Mouse (Mus musculus) stomach, embryonic 16.5 days (tissue): ENCODE measurements around the gene Ppp1cc. TPM values are rescaled to one million over a fixed set of nuclear protein-coding genes. Genes with fewer than 3 reads are reported as not detected.

ENCODE experiments used
- ATAC-seq: fragments of 200-750 bp; cut with Nextera tagmentation; 2 replicates; pipeline ENCODE4 v1.8.0; 2017; ENCODE audit warnings: moderate number of reproducible peaks, moderate TSS enrichment; ENCODE audit not compliant: insufficient read depth, low FRiP score
- H3K27ac ChIP-seq: fragments of 300-500 bp; sonication (generic); 2 replicates; pipeline ENCODE4 v1.5.1; 2014; ENCODE audit warnings: low read length
- H3K27me3 ChIP-seq: fragments of 300-500 bp; sonication (generic); 2 replicates; pipeline ENCODE4 v1.6.1; 2014; ENCODE audit warnings: low read length, control low read depth, mixed read lengths; ENCODE audit not compliant: control insufficient read depth, insufficient read depth
- H3K36me3 ChIP-seq: fragments of 300-500 bp; sonication (generic); 2 replicates; pipeline ENCODE4 v1.6.1; 2014; ENCODE audit warnings: low read length; ENCODE audit not compliant: control insufficient read depth, insufficient read depth
- H3K4me1 ChIP-seq: fragments of 300-500 bp; sonication (generic); 2 replicates; pipeline ENCODE4 v1.6.1; 2014; ENCODE audit warnings: low read length, control low read depth, mixed read lengths; ENCODE audit not compliant: control insufficient read depth, insufficient read depth
- H3K4me2 ChIP-seq: fragments of 300-500 bp; sonication (generic); 2 replicates; pipeline ENCODE4 v1.6.1; 2014; ENCODE audit warnings: low read depth, low read length, mixed read lengths
- H3K4me3 ChIP-seq: fragments of 300-500 bp; sonication (generic); replicated peaks from 2 replicates; pipeline ENCODE4 v1.5.1; 2014; ENCODE audit warnings: mild to moderate bottlenecking, low read length
- H3K9ac ChIP-seq: fragments of 300-500 bp; sonication (generic); 2 replicates; pipeline ENCODE4 v1.6.1; 2014; ENCODE audit warnings: low read length
- H3K9me3 ChIP-seq: fragments of 300-500 bp; sonication (generic); replicated peaks from 2 replicates; pipeline ENCODE4 v1.6.1; 2016; ENCODE audit warnings: low read length, control low read depth; ENCODE audit not compliant: control insufficient read depth
- WGBS: fragments of 180-500 bp; shearing (Covaris S2); extraction: QIAGEN DNeasy Blood & Tissue Kit; methylation state at CpG from one replicate; pipeline ENCODE4 v1.1.7; 2014; 5-methylcytosine and 5-hydroxymethylcytosine counted together
- polyA plus RNA-seq: library from polyadenylated mRNA; unstranded; fragments of >200 nt; fragmentation: Nextera tagmentation; extraction: Ambion mirVana; gene quantifications from 2 replicates; pipeline ENCODE4 v1.2.1, GENCODE M21; 2015

The Ppp1cc gene
- polyA plus RNA-seq, 1 experiment from 2014 or later: 171 TPM

- H3K4me3 ChIP-seq: no peak overlapping the region
- H3K9me3 ChIP-seq: no peaks in the 10 kb centered on the region
- no peaks in the 10 kb centered on the region for H3K4me1 ChIP-seq
- no peak overlapping the region for H3K9ac ChIP-seq
- WGBS: 29% methylated on average over 3 of the region's 4 CpGs
- H3K27me3 ChIP-seq: no peaks in the 10 kb centered on the region
- H3K36me3 ChIP-seq: no peaks in the 10 kb centered on the region
- no peak for ATAC-seq
- no peak overlapping the region for H3K27ac ChIP-seq
- no peak overlapping the region for H3K4me2 ChIP-seq
Observed at GRCm38 (mm10) chr5:122192347-122192746, 34.3 kb downstream of the Ppp1cc start.

DNA sequence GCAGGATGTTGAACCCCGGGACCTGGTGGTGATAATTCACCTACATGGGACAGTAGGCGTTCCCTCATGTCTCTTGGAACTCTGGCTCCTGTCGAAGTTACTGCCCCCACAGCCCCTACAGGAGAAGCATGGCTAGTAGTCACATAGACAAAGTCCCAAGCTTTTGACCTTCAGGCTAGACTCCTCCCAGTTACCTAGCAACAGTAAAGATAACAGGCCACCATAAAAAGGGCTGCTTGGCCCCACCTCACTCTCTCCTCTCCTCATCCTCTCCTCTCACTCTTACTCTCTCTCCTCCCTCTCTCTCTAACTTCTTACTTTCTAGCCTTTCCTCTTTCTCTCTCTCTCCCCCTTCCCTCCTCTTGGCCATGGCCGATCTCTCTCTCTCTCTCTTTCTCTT, 42.8 kb downstream of the Ppp1cc start:
- H3K4me3 ChIP-seq: no peak overlapping the region
- H3K9ac ChIP-seq: no peak overlapping the region
- ATAC-seq: no peak
- no peaks in the 10 kb centered on the region for H3K36me3 ChIP-seq
- H3K27me3 ChIP-seq: no peaks in the 10 kb centered on the region
- 85% methylated on average over 4 of the region's 4 CpGs for WGBS
- no peak overlapping the region for H3K27ac ChIP-seq
- H3K4me1 ChIP-seq: no peaks in the 10 kb centered on the region
- no peaks in the 10 kb centered on the region for H3K9me3 ChIP-seq
- H3K4me2 ChIP-seq: no peak overlapping the region

- Histone ChIP-seq H3K9me3 (no peaks in the 10 kb centered on the region), H3K4me2 (no peak overlapping the region)
- ATAC-seq: no peak
Observed at GRCm38 (mm10) chr5:122201904-122202303, 43.8 kb downstream of the Ppp1cc start.

DNA sequence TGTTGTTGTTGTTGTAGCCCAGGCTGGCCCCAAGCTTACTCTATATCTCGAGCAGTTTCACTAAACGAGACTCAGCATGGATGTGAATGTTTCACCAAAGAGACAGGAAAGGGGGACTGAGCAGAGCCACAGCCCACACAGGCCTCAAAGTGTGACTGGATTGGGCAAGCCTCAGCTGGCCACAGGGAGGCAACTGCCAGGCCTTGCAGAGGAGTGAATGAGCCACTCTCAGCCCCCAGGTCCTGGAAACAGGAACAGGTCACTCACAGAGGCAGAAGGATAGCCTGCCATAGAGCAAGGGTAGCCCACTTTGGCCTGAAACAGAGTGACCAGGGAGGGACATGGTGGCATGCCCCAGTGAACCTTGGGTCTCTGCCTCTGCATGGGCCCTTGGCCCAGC, 46.1 kb downstream of the Ppp1cc start:
- Histone ChIP-seq H3K4me3 (no peak overlapping the region), H3K27ac (no peak overlapping the region), H3K4me2 (no peak overlapping the region), H3K4me1 (peaks cover 4% of the 10 kb centered on the region; the same call in 1 of the 2 replicates), H3K9ac (no peak overlapping the region), H3K27me3 (no peaks in the 10 kb centered on the region), H3K9me3 (no peaks in the 10 kb centered on the region), H3K36me3 (no peaks in the 10 kb centered on the region)
- WGBS: 67% methylated on average over 2 of the region's 2 CpGs
- no peak for ATAC-seq

More at GRCm38 (mm10) chr5:122201904-122202303, 43.8 kb downstream of the Ppp1cc start:
- H3K27ac ChIP-seq: no peak overlapping the region
- no peak overlapping the region for H3K4me3 ChIP-seq
- no peaks in the 10 kb centered on the region for H3K4me1 ChIP-seq
- H3K36me3 ChIP-seq: no peaks in the 10 kb centered on the region
- H3K9ac ChIP-seq: no peak overlapping the region
- WGBS: 85% methylated on average over 6 of the region's 6 CpGs
- H3K27me3 ChIP-seq: no peaks in the 10 kb centered on the region

GRCm38 (mm10) chr5:122206475-122206874, 48.4 kb downstream of the Ppp1cc start, which contains the start of gene Hvcn1:
Gene Hvcn1 (plus strand): TSS chr5:122206804.
- Histone ChIP-seq H3K9me3 (no peaks in the 10 kb centered on the region), H3K27ac (no peak within 1 kb of the TSS), H3K27me3 (no peaks in the 10 kb centered on the region), H3K4me3 (no peak within 1 kb of the TSS), H3K4me2 (no peak within 1 kb of the TSS), H3K36me3 (no peaks in the 10 kb centered on the region), H3K9ac (no peak within 1 kb of the TSS), H3K4me1 (peaks cover 4% of the 10 kb centered on the region; the same call in 1 of the 2 replicates)
- WGBS: 74% methylated on average over 4 of the region's 4 CpGs
- no peak for ATAC-seq

GRCm38 (mm10) chr5:122208909-122209308, 50.8 kb downstream of the Ppp1cc start:
- Histone ChIP-seq H3K4me2 (no peak overlapping the region), H3K9ac (peak overlapping the region; percentile 19; the same call in 1 of the 2 replicates)

DNA sequence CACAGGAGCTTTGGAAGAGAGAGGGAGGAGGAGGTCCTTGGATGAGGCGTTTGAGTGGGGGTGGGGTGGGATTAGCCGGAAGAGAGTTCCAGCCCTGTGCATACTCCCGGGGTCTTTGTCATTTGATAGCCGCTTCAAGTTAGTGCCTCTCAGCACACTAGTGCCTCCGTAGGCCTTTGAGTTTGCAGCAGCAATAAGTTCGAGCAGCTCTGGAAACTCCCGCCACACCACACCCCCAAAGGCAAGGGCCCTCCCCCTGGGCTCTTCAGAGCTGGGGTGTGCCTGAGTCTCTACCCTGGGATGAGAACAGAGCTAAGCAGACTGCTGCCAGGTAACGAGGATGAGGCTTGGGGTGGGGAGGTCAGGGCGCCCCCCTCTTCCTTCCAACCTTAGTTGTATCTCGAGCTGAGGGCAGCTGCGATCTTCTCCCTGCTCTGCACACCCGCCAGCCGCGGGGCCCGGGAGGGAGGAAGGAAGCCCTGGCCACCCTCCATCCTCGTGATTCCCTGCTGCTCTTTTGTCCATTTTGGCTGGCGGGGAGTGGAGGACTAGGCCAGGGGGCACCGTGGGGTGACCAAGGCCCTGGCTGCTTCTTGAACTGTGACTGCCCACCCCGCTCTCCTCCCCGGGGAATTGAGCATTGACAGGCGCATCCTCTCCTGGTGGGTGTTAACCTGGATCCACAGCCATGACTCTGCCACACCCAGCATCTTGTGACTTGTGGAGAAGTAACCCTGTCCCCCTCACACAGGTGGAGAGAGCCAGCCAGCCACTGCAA, 51.7 kb downstream of the Ppp1cc start:
- Histone ChIP-seq H3K27me3 (no peaks in the 10 kb centered on the region), H3K27ac (0 out of 2 replicates have a peak overlapping the region, but pooled peaks have one; percentile 39), H3K9me3 (no peaks in the 10 kb centered on the region), H3K4me3 (peak overlapping the region; percentile 38), H3K4me1 (peaks cover 4% of the 10 kb centered on the region; the same call in 1 of the 2 replicates), H3K4me2 (peak overlapping the region; percentile 49), H3K36me3 (no peaks in the 10 kb centered on the region), H3K9ac (peak overlapping the region; percentile 63)
- ATAC-seq: peak; percentile 87
- WGBS: 5% methylated on average over 20 of the region's 21 CpGs

More at GRCm38 (mm10) chr5:122208909-122209308, 50.8 kb downstream of the Ppp1cc start:
- Histone ChIP-seq H3K27me3 (no peaks in the 10 kb centered on the region), H3K4me3 (no peak overlapping the region), H3K36me3 (no peaks in the 10 kb centered on the region), H3K4me1 (peaks cover 4% of the 10 kb centered on the region; the same call in 1 of the 2 replicates), H3K27ac (peak overlapping the region; percentile 39; the same call in 1 of the 2 replicates), H3K9me3 (no peaks in the 10 kb centered on the region)
- 47% methylated on average over 6 of the region's 6 CpGs for WGBS
- no peak for ATAC-seq

- H3K9me3 ChIP-seq: no peaks in the 10 kb centered on the region
- H3K4me2 ChIP-seq: no peak overlapping the region
- ATAC-seq: no peak
Observed at GRCm38 (mm10) chr5:122210890-122211289, 52.8 kb downstream of the Ppp1cc start.

GRCm38 (mm10) chr5:122212125-122212524, 54.0 kb downstream of the Ppp1cc start:
- 80% methylated on average over 8 of the region's 8 CpGs for WGBS
- ATAC-seq: no peak
- no peaks in the 10 kb centered on the region for H3K27me3 ChIP-seq
- no peak overlapping the region for H3K4me3 ChIP-seq
- H3K4me1 ChIP-seq: peaks cover 4% of the 10 kb centered on the region; the same call in 1 of the 2 replicates
- no peak overlapping the region for H3K27ac ChIP-seq
- H3K9me3 ChIP-seq: no peaks in the 10 kb centered on the region
- H3K4me2 ChIP-seq: no peak overlapping the region
- no peaks in the 10 kb centered on the region for H3K36me3 ChIP-seq
- H3K9ac ChIP-seq: no peak overlapping the region

More at GRCm38 (mm10) chr5:122210890-122211289, 52.8 kb downstream of the Ppp1cc start:
- Histone ChIP-seq H3K27ac (no peak overlapping the region), H3K4me3 (no peak overlapping the region), H3K9ac (no peak overlapping the region), H3K36me3 (no peaks in the 10 kb centered on the region), H3K27me3 (no peaks in the 10 kb centered on the region), H3K4me1 (peaks cover 4% of the 10 kb centered on the region; the same call in 1 of the 2 replicates)
- 88% methylated on average over 8 of the region's 8 CpGs for WGBS
